Mouse (Mus musculus): ENCODE measurements around the gene Fcrl5. TPM values are rescaled to one million over a fixed set of nuclear protein-coding genes. Genes with fewer than 3 reads are reported as not detected.
"Not testable (repeated sequence)": the region's sequence is repeated elsewhere in the genome, so short reads cannot be mapped to it uniquely, and the experiment has no call there.

Gene Fcrl5
- not detected for total RNA-seq (2021)
- long read RNA-seq, experiment 1, partial matches to known transcripts = 0 of 1 reads
- long read RNA-seq, experiment 1, other reads (novel, unspliced or antisense) = 1 of 1 reads
- long read RNA-seq, experiment 2 = 0 reads

GRCm38 (mm10) chr3:87435479-87435878 is at the start of gene Fcrl5:
Gene Fcrl5 (plus strand): TSS chr3:87435773.
- DNase-seq = no peak

DNA sequence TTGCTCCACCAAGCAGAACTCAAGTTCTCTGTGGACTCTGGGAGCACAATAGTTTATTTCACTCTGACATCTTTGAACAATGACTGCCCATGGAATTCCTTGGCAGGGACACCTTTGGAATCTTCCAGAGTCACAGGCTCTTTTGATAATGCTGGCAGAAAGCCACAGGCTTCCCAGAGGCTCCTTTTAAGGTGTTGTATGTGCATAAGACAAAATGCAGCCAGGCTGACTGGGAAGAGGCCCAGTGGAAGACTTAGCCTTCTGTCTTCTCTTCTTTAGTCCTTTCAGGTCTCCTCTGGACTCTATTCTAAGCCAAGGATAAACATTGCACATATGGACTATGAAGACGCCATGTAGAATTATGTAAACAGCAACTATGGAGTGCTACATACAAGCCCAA is 44.6 kb upstream of the Fcrl5 start:
- no peak for DNase-seq

DNA sequence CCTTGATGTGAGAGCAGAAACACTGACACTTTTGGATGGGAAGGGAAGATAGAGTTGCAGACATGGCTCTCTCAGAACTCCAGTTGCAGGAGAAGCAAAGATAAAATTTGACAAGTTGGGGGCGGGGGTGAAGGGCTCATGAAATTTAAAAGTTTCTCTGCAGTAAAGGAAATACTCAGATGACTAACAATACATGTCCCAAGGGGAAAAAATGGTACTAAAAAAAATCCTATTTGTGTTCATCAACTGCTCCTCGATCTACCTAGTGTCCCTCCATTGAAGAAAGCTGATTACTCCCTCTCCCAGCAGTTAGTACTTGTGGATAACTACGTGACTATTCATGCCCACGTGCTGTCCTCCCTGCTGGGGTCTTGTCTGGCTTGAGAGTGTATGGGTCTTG is 36.8 kb upstream of the Fcrl5 start:
- DNase-seq = no peak

GRCm38 (mm10) chr3:87399906-87400305 is 35.7 kb upstream of the Fcrl5 start:
- DNase-seq = no peak

- DNase-seq = no peak
Measured at GRCm38 (mm10) chr3:87401321-87401720, 34.3 kb upstream of the Fcrl5 start.

GRCm38 (mm10) chr3:87408171-87408570 is 27.4 kb upstream of the Fcrl5 start:
- DNase-seq = peak; percentile 36

DNA sequence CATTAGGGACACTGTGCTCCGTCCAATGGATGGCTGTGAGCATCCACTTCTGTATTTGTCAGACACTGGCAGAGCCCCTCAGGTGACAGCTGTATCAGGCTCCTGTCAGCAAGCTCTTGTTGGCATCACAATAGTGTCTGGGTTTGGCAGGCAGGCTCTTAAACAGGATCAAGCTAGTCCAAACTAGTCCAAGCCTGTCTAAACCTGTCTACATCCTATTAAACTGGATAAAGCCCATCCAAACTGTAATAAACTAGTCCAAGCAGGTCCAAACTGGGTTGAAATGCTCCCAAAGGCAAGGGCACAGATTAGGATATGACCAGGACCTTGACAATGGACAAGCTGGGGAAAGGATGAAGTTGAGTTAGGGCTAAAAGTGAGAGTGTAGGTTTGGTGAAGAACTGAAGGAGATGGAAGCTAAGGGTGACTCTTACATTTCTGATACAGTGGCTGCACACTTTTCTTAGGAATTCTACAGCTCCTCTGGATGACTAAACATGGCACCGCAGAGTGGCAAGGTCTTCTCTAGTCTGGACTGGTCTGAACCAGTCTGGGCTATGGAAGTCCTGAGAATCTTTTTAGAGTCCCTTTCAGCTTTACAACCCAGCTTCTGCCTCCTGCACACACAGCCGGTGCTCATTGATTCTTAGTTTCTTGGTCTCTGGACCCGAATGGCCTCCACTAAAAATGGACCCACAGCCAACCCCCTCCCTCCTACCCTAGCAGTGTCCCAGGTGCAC is 26.2 kb upstream of the Fcrl5 start:
- DNase-seq = no peak

- no peak for DNase-seq
Measured at GRCm38 (mm10) chr3:87410605-87411004, 25.0 kb upstream of the Fcrl5 start.

- peak; percentile 75 for DNase-seq
Measured at GRCm38 (mm10) chr3:87411150-87411549, 24.4 kb upstream of the Fcrl5 start.

DNA sequence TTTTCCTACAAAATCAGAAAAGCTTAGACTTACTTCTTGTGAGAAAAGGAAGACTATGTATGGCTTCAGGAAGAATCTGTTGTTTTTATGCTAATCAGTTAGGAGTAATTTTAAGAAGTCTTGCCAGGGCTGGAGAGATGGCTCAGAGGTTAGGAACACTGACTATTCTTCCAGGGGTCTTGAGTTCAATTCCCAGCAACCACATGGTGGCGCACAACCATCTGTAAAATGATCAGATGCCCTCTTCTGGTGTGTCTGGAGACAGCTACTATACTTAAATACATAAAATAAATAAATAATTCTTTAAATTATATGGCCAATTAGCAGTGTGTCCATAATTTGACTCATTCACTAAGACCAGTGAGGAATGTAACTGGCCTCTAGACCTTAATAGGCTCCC is 14.9 kb upstream of the Fcrl5 start:
- DNase-seq = no peak

GRCm38 (mm10) chr3:87422386-87422910 is 13.1 kb upstream of the Fcrl5 start:
- DNase-seq = no peak

- DNase-seq = no peak
Measured at GRCm38 (mm10) chr3:87440586-87440985, 5.0 kb downstream of the Fcrl5 start.

DNA sequence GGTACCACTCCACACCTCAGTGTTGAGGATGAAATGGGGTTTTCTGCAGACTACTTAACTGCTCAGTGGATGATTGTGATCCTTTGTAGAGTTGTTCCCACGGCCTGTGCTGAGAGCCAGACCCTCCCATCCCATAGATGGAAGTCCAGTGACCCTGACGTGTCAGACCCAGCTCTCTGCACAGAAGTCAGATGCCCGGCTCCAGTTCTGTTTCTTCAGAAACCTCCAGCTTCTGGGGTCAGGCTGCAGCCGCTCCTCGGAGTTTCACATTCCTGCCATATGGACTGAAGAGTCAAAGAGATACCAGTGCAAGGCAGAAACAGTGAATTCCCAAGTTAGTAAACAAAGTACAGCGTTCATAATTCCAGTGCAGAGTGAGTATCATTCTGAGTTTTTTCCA is 8.4 kb downstream of the Fcrl5 start:
- DNase-seq = no peak

- DNase-seq = no peak
Measured at GRCm38 (mm10) chr3:87465454-87465853, 29.9 kb downstream of the Fcrl5 start.

DNA sequence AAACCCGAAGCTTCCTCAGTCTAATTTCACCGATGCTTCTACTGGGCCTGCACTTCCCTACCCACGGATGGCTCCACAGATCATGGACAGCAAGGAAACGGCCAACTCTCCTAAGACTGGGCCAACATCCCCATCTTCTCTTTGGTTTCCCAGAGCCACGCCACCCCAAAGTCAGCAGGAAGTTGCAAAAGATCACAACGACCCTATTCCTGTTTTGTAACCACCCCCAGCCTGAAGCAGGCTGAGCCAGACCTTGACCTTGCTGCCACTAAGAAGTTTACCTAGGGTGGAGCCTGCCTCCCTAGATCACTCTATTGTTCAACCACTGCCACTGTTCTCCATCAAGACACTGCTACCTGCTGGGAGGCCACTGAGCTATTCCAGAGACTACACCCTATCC is 31.4 kb downstream of the Fcrl5 start:
- no peak for DNase-seq

GRCm38 (mm10) chr3:87467416-87467815 is 31.8 kb downstream of the Fcrl5 start:
- no peak for DNase-seq

- not testable (repeated sequence) for DNase-seq
Measured at GRCm38 (mm10) chr3:87477948-87478347, 42.4 kb downstream of the Fcrl5 start.

- DNase-seq = not testable (repeated sequence)
Measured at GRCm38 (mm10) chr3:87478596-87478995, 43.0 kb downstream of the Fcrl5 start.

DNA sequence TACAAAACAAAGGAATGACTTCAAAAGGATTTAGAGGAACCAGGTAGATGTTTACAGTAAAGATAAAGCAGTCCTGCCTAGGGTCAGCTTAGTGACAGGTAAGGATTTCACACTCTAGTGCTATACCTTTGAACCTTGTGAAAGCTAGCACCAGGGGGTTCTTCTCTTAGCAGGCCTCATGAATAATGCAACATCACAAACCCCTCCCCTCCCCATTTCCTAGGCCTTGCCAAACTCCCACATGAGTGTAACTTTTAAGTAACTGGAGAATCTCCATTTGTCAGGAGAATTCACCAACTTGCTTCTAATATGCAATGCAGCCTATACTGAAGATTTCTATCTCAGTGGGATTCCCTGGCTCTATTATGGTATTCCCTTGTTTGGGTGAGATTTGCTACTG is 43.7 kb downstream of the Fcrl5 start:
- DNase-seq = not testable (repeated sequence)

GRCm38 (mm10) chr3:87487392-87487791 is 51.8 kb downstream of the Fcrl5 start:
- DNase-seq = no peak

DNA sequence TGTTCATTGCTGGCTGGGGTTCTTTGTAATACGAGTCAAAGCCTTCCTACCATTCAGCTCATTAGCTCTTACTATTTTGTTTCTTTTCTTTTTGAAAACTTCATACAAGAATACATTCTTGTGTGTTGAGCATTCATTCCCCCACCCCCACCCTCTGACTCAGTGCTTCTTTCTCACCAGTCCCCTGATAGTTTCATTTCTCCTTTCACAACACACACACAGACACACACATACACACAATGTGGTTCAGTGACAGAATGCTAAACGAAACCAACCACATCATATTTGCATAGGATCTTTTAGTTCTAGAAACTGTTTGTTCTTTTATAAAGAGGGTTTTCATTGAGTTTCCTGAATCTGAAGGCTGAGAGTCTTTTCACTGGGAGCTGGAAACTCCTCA is 52.3 kb downstream of the Fcrl5 start:
- no peak for DNase-seq

- DNase-seq = no peak
Measured at GRCm38 (mm10) chr3:87498266-87498665, 62.7 kb downstream of the Fcrl5 start.

GRCm38 (mm10) chr3:87499072-87499471 is 63.5 kb downstream of the Fcrl5 start:
- peak; percentile 84 for DNase-seq

All from adrenal gland, postnatal 10 days (tissue).